Mouse (Mus musculus) left cerebral cortex, adult 2 months (tissue): ENCODE data around the gene Cnot10. TPM values are rescaled to one million over a fixed set of nuclear protein-coding genes. Genes with fewer than 3 reads are reported as not detected.

ENCODE experiments used
- DNase-seq, 2 experiments: peaks; one replicate each; pipeline ENCODE4 v3.0.0; 2021 to 2022; ENCODE audit warnings: low spot score in 2 of 2, mixed read lengths in 1 of 2; ENCODE audit errors: extremely low spot score in 1 of 2
- H3K27ac ChIP-seq: fragments of 200-600 bp; 2 replicates; pipeline ENCODE4 v1.8.1; 2022
- H3K4me3 ChIP-seq: fragments of 200-600 bp; 2 replicates; pipeline ENCODE4 v1.8.1; 2022
- CTCF ChIP-seq: fragments of 200-600 bp; IDR thresholded peaks from 2 replicates; pipeline ENCODE4 v1.8.1; 2022; ENCODE audit warnings: antibody characterized with exemption, mild to moderate bottlenecking, moderate library complexity
- intact Hi-C: fragments of 180-260 bp; cut with DNase I; formaldehyde crosslinking; loops from one replicate; pipeline ENCODE4 v1.15.1; 2025
- long read RNA-seq, 2 experiments: library from polyadenylated mRNA; stranded (forward); transcript quantifications; one replicate each; pipeline ENCODE4 v2.0.0; 2021; ENCODE audit warnings: borderline mapping rate in 2 of 2
- total RNA-seq, 2 experiments: library from RNA; stranded (reverse); gene quantifications; 2 replicates each; pipeline ENCODE4 v1.2.3; 2021

Gene Cnot10
- 10 to 100 TPM; 47.7 to 49.1 TPM for total RNA-seq
- long read RNA-seq, experiment 1, transcript Cnot10-201 (20 exons, 2,853 nt): major isoform, 22 of 76 reads
- long read RNA-seq, experiment 1, partial matches to known transcripts: 4 of 76 reads
- long read RNA-seq, experiment 1, other reads (novel, unspliced or antisense): 50 of 76 reads
- long read RNA-seq, experiment 2, transcript Cnot10-201 (20 exons, 2,853 nt): major isoform, 16 of 55 reads
- long read RNA-seq, experiment 2, partial matches to known transcripts: 4 of 55 reads
- long read RNA-seq, experiment 2, other reads (novel, unspliced or antisense): 35 of 55 reads

GRCm38 (mm10) chr9:114639839-114640646 is at the start of gene Cnot10:
Gene Cnot10 (minus strand): TSS chr9:114640184.
- TF ChIP-seq CTCF: peak; percentile 36
- peak within 1 kb of the TSS; percentile 79 for H3K27ac ChIP-seq
- DNase-seq: peak; percentile 97
- intact Hi-C loops: loop anchor here (2.0 kb wide), 1 partner anchor 49 kb away; the partner anchor contains the start of gene Dync1li1
- peak within 1 kb of the TSS; percentile 91 for H3K4me3 ChIP-seq

DNA sequence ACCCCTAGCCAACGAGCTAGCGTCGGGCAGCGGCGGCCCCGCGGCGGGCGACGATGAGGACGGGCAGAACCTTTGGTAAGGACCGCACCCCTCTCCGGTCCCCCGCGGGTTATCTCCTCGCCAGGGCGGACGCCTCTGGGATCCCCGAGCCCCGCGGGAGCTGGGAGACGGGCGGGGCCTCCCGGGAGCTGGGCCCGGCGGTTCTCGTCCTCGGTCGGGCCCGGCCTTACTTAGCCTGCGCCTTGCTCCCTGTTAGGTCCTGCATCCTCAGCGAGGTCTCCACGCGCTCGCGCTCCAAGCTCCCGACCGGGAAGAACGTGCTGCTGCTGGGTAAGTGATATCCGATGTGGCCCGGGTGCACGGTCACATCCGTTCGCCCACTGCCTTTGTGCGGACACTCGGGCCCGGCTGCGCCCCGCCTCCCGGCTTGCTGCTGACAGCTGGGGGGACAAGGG is 49.0 kb upstream of the Cnot10 start:
- TF ChIP-seq CTCF: no peak
- intact Hi-C loops: loop anchor here (2.0 kb wide), 2 partner anchors 40 to 48 kb away; partner anchors contain the start of gene Cnot10
- Histone ChIP-seq H3K4me3 (peak overlapping the region; percentile 92), H3K27ac (peak overlapping the region; percentile 95)
- no peak for DNase-seq

GRCm38 (mm10) chr9:114688252-114688952 is 48.4 kb upstream of the Cnot10 start, which contains the start of gene Dync1li1:
Gene Dync1li1 (plus strand): TSS chr9:114688790.
- peak within 1 kb of the TSS; percentile 92 for H3K4me3 ChIP-seq
- intact Hi-C loops: loop anchor here (2.0 kb wide), 2 partner anchors 40 to 48 kb away; partner anchors contain the start of gene Cnot10
- peak within 1 kb of the TSS; percentile 95 for H3K27ac ChIP-seq
- no peak for TF ChIP-seq CTCF
- DNase-seq: peak; percentile 97 to 98

DNA sequence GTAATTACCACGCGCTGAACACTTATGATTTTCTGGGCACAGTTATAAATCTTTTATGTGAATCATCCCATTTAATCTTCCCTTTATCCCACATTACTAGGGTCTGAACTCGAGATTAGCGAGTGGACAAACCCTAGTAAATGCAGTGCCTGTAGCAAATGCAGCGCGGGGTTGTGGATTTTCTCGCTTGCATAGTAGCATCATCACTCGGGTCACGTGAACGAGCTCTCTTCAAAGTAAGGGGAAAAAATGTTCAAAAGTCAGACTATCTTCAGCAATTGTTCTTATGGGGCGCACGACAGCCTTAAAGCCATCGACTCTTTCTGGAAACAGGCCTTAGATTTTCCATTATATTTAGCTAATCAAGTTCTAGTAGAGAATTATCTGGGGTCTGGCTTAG is 47.7 kb upstream of the Cnot10 start:
- TF ChIP-seq CTCF: no peak
- peak in 1 of 2 experiments; percentile 22 for DNase-seq
- intact Hi-C loops: loop anchor here (2.0 kb wide), 2 partner anchors 39 to 47 kb away; partner anchors contain the start of gene Cnot10
- H3K27ac ChIP-seq: peak overlapping the region; percentile 95
- peak overlapping the region; percentile 92 for H3K4me3 ChIP-seq

- H3K27ac ChIP-seq: no peak overlapping the region
- TF ChIP-seq CTCF: no peak
- no peak overlapping the region for H3K4me3 ChIP-seq
- DNase-seq: no peak
- intact Hi-C loops: no loop called here
These were observed 46.3 kb upstream of the Cnot10 start for GRCm38 (mm10) chr9:114686245-114686644.

GRCm38 (mm10) chr9:114682193-114682592 is 42.2 kb upstream of the Cnot10 start:
- no peak overlapping the region for H3K27ac ChIP-seq
- DNase-seq: no peak
- intact Hi-C loops: no loop called here
- no peak for TF ChIP-seq CTCF
- H3K4me3 ChIP-seq: no peak overlapping the region

- no peak overlapping the region for H3K4me3 ChIP-seq
- H3K27ac ChIP-seq: no peak overlapping the region
- DNase-seq: no peak
- intact Hi-C loops: no loop called here
- no peak for TF ChIP-seq CTCF
These were observed 40.5 kb upstream of the Cnot10 start for GRCm38 (mm10) chr9:114680531-114680930.

GRCm38 (mm10) chr9:114679944-114680343 is 40.0 kb upstream of the Cnot10 start:
- no peak for DNase-seq
- no peak overlapping the region for H3K27ac ChIP-seq
- intact Hi-C loops: no loop called here
- no peak overlapping the region for H3K4me3 ChIP-seq
- TF ChIP-seq CTCF: no peak

- intact Hi-C loops: no loop called here
- no peak for TF ChIP-seq CTCF
- DNase-seq: no peak
- H3K27ac ChIP-seq: no peak overlapping the region
- H3K4me3 ChIP-seq: no peak overlapping the region
These were observed 38.6 kb upstream of the Cnot10 start for GRCm38 (mm10) chr9:114678576-114678975.

GRCm38 (mm10) chr9:114673626-114674025 is 33.6 kb upstream of the Cnot10 start:
- Histone ChIP-seq H3K4me3 (peak overlapping the region; percentile 49), H3K27ac (peak overlapping the region; percentile 90)
- intact Hi-C loops: no loop called here
- no peak for TF ChIP-seq CTCF
- DNase-seq: no peak
